Mouse (Mus musculus) skeletal muscle tissue, adult 2 months (tissue): ENCODE results near the gene Pald1.

ENCODE experiments used
- DNase-seq: peaks from one replicate; pipeline ENCODE4 v3.0.0-alpha.2; 2012; ENCODE audit warnings: low read depth, low spot score

Gene Pald1

DNA sequence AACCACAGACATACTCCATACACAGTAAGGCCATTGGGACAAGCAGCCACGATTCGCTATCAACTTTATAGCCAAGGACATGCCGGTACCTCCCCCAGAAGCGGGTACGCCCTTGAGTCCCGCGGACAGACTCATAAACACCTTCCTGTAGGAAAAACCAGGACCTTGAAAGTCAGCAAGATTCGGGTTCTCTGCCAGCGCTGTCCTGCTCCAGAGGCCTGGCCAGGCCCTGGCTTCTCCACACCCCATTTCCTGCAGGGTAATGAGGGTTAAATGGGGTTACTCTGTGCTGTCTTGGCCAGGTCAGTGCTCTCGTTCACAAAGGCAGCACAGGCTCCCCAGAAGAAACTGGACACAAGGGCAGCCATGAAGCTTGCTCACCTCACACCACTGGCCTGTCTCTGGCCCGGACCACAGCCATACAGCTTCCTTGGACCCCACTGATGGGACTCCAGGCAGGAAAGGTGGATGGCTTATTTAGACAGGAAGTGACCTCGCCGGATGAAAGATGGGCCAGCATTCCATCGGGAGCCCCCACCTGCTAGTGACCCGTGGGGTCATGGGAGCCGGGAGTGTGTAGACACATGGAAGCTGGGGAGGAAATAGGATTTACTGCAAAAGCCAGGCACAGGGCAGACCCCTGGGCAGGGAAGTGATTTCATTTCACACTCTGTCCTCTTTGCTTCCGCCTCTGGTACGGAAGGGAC is 12.9 kb downstream of the Pald1 start:
- no peak for DNase-seq

DNA sequence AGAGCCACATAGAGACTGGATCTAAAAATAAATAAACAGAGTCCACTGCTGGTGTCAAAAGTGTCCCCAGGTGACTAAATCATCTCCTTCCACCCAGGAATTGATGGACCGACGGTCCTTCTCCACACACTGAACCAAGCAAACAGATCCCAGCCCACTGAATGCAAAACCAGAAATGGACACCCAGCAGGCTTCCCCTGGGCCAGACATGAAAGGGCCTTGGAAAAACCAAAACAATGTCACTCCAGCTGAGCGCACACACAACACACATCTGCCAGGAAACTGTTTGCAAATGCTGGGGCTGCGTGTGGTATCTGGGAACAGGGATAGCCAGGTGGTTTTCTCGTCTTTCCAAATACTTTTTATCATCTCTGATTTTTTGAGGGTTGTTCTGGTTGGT is 13.6 kb downstream of the Pald1 start:
- no peak for DNase-seq

DNA sequence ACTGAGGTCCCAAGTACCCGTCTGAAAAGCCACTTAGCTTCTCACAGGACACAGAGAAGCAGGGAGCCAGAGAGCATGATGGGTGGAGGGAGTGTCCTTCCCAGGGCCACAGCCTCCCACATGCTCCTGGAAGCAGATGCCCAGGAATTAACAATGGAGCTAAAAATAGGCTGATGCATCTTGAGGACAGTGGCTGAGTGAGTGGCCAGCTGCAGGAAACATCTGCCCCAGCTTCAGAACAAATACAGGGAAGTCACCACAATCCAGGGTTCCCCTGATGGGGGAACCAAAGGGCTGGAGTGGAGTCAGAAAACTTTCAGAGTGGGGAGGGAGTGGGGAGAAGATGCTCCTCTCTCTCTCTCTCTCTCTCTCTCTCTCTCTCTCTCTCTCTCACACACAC is 17.4 kb downstream of the Pald1 start:
- DNase-seq, result peak; percentile 64

DNA sequence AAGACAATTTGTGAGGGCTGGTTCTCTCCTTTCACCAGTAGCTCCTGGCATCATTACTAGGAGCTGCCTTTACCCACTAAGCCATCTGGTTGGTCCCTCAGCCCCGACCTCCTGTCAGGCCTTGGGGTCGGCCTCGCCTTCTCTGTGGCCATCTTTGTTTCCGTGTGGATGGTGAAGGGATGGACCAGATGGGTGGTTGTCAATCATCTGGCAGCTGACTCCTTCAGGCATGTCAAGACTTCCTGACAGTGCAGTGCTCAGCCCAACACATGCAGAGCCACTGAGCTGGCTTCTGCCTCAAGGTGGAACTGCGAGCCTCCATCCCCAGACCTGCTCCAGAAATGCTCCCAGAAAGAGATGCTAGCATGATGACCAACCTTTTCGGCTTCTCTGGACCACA is 18.9 kb downstream of the Pald1 start:
- DNase-seq, result no peak

DNA sequence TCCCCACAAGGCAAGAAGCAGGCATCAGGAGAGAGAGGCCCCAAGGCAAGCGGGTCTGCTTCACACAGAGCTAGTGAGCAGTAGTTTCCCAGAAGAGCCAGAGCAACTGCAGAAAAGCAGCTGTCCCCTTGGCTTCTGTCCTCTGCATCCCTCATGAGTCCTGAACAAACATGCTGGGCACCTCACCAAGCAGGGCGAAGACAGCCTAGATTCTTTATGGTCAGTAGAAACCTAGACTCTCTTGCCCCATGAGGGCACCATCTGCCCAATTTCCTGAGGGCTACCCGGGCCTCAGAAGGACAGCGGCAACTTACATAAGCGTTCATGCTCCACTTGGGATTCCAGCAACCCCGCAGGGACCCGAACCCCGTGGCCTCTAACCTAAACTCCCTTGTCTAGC is 20.3 kb downstream of the Pald1 start:
- DNase-seq, result peak; percentile 79

DNA sequence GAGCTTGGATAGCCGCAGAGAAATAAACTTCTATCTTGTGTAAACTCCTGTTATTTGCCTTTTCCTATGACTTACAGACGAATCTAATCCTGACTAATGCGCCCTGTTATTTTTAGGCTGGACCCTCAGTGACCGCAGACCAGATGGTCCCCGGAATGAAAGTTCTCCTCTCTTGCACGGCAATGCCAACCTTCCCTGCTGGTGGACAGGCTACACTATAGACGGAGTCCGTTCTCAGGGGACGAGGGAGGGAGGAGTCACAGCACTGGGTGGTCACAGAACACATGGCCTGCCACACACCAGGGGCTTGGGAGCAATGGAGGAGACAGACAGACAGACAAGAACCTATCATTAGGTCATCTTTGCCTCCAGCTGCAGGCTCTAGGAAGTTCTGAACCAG is 20.8 kb downstream of the Pald1 start:
- DNase-seq, result no peak

DNA sequence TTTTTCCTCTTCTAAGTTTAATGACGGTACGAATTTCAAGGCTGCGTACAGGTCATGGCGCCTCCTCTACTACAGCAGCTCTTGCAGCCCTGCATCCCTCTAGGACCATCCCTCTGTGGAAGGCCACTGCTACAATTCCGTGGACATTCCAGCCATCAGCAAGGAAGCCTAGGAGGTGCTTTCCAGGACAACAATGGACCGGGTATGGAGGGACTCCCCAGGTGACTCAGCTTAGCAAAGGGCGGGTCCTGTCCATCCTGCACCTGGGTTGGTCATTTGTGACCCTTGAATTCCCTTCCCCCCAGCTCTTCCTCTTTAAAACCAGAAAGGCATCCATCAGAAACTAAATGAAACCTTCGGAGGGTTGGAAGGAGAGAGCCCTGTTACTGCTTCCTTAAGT is 22.7 kb downstream of the Pald1 start:
- no peak for DNase-seq

DNA sequence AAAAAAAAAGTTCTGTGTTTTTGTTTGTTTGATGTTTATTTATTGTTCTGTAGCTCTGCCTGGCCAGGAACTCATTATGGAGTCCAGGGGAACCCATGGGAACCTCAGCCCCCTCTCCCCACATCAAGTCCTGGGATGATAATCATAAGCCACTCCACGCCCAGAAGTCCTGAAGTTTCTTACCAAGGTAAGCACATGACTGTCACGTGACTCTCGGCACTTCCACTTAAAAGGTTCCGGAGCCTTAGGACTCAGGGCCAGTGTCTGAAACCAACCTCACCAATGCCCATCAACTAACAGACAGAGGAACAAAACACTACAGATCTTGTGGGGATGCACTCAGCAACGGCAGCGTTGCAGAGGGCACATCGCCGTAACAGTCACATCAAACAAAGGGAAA is 23.9 kb downstream of the Pald1 start:
- no peak for DNase-seq

DNA sequence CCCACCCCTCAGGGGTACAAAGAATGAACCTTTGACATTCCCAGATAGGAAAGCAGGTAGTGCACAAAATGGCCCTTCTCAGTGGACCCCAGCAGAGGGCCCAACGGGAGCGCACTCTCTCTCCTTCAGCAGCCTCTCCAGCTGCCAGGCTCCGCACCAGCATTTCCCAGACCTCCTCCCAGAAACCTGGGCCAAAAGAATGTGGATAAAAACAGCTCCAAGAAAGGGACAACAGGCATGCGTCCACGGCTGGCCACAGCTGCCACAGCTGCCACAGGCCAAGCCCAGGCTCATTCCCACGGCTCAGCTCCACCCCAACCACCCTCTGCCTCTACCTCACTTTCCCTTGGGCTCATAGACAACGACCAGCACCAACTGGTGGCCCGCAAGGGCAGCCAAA is 25.7 kb downstream of the Pald1 start:
- DNase-seq, result no peak

DNA sequence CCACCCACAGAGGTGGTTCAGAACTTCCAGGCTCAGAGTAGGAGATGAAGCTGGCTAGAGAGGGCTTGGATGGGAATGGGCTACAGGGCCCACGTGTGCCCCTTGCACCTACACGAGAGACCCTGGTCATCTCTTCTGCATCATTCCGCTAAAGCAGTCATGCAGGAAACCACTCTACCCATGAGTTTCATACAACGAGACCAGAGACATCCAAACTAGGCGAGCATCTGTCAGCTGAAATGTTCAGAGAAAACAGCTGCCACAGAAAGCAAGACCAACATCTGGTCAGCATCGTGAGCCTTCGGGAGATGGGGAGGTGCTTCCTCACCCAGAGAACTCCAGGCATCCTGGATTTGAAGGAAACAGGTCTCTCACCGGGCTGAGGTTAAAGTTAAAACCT is 26.8 kb downstream of the Pald1 start:
- no peak for DNase-seq

DNA sequence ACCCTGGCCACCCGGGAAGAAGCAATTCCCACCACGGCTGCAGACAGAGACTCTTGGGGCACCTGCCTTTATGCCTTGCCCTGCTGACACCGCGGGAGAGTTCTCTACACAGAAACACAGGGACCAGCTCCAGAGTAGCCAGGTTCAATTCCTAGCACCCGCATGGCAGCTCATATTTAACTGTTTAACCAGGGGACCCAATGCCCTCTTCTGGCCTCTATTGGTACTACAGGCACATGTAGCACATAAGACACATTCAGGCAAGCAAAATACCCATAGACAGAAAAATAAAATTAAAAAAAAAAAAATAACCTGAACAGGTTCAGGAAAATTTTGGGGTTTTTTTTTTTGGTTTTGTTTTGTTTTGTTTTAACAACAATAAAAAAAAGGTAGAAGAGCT is 27.2 kb downstream of the Pald1 start:
- no peak for DNase-seq

DNA sequence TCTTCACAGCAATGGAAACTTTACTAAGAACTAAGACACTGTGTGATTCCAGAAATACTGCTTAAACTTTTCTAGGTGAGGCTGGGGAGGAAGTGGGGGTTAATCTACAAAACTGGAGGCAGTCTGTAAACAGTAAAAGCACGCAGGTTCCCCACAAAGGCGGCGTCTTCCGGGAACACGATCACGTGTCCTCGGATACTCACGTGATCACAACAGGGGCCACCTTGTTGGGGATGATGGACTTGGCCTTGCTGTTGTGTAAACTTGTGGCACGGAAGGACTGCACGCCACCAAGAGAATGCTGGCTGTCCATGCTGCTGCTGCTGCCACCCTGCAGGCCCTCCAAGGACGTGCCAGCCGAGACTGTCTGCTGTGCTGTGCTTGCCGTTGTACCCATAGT is 27.7 kb downstream of the Pald1 start:
- no peak for DNase-seq

DNA sequence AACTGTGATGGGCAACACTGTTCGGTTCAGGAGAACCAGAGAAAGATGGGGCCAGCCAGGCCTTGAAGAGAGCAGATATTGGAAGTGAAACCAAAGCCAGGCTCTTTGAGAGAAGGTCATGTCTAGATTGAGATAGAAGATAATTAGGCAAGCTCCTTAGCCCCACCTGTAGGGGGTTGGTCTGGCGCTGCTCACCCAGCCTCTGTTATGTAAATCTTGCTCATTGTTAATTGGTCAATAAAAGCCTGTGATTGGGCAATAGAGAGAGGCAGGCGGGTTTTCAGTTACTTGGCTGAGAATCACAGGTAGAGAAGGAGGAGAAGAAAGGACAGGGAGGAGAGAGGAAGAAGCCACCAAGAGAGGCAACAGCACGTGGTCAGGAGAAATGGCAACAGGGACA is 32.1 kb downstream of the Pald1 start:
- DNase-seq, result no peak

DNA sequence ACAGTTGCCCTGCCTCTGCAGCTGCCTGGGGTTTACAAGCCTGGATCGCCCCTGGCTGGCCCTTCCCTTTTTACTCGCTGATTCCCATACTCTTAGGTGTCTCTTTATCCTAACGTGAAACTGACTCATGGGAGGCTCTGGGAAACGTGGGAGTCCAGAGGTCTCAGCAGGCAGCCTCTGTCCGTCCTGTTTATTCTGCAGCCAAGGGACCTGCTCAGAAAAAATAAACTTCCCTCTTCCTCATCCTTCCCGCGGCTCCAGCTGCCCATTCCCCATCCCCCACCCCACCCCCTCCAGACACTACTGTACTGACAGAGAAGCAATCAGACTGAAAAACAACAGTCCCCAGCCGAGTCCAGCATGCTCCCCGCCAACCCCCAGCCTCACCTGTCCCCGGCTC is 37.0 kb downstream of the Pald1 start:
- no peak for DNase-seq

DNA sequence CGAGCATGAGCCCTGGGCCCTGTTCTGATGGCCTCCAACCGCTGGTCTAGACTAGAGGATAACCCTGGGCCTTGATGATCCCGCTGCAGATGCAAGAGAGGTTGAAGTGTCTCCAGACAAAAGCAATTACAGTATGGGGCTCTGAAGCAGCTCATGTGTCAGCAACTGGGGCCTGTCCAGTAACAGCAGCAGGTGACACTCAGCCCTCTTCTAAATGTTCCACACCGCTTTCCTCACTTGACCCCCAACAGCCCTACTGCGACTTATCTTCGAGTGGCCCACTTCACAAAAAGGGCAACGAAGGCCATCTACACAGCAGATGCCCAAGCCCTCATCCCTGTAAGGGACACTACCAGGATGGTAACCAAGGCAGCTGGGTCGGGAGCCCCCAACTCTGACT is 38.2 kb downstream of the Pald1 start:
- no peak for DNase-seq

DNA sequence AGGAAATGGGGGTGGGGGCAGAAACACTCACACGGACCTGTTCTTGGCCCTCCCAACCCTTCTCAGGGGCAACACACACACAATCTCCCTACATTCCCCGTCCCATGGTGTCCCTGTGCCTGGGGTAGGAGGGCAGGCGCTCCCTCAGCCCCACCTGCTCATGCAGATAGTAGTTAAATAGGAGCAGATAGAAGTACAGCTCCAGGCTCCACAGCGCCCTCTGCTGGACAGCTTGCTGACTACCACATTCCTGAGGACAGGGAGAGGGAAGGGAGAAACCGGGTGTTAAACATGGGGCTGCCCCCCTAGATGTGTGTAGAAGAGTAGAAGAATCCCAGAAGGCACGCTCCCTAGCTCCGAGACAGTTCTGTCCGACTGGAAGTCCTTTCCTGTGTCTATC is 39.4 kb downstream of the Pald1 start:
- DNase-seq, result peak; percentile 54

DNA sequence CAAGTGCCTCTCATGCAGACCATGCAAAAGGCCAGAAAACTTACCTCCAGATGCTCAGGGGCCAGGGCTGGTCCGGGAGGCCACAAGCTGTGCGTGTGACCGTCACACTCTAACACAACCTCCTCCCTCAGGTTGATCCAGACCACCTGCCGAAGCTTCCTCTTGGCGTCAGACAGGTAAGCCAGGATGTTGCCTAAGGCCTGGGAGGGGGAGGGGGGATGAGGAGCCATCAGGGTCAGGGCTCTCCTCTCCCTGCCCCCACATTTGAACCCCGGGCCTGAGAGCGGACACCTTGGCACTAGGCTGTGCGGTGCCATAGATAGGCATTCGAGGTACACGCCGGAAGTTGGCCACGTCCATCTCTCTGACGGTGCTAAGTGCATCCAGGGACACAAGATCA is 40.6 kb downstream of the Pald1 start:
- DNase-seq, result no peak

DNA sequence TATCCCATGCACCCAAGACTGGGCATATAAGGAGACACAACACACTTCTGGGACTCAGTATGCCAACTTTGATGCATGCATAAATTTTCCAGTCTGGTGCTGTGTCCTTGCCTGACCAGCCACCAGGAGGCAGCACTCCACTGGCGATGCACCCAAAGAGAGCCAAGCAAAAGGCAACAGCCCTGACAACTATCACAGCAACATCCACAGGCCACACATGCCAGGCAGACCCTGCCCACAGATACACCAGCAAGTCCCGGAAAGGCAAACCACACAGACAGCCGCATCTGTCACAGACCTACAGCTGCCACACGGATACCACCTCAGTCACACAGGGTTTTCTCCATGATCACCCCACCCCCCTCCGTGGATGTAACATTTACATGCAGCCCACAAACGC is 41.8 kb downstream of the Pald1 start:
- peak; percentile 45 for DNase-seq

DNA sequence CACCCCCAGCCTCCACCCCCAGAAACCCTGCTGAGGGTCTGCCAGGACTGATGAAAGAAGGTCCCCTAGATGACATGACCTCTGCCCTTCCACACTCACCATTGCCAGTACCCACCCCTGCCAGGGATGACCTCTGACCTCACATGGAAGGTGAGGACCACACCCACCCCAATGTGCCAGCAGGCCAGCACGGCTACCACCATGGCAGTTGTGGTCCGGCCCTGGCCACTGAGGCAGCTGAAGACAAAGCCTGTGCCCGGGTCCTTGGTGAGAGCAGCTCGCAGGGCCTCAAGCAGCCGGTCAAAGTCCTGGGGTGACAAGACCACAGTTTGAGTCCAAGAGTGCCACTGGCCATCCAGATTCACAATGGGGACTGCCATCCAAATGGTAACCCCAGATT is 42.3 kb downstream of the Pald1 start:
- DNase-seq, result no peak

DNA sequence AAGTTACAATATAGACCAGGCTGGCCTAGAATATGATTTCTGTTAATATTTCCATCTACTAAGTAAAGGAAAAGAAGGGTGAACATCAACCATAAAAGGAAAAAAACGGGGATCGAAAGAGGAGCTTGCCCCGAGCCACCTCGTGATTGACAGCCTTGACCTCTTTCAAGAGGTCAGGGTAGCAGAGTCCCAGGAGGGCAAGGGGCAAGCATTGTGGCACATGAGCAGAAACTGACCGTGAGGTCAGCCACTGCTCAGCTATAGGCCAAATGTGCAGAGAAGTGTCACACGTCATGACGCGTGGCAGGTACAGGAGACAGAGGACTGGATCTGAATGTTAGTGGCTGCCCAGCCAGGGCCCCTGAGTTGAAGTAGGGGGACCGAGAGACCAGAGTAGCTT is 43.1 kb downstream of the Pald1 start:
- DNase-seq, result no peak

DNA sequence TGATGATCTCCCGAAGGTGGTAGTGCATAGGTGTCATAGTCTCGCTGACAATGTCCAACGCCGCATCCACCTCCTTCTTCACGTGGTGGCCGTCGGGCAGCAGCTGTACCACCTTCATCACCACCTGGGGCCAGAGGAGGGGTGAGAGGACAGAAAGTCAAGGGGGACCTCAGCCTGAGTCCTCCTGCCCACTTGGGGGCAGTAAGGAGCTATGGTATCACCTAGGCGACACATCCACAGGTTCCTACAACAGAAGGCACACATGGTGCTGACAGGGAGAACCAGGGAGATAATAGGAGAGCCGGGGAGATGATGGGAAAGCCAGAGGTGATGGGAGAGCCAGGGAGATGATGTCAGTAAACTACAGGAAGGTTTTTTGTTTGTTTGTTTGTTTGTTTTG is 44.1 kb downstream of the Pald1 start:
- DNase-seq, result no peak

DNA sequence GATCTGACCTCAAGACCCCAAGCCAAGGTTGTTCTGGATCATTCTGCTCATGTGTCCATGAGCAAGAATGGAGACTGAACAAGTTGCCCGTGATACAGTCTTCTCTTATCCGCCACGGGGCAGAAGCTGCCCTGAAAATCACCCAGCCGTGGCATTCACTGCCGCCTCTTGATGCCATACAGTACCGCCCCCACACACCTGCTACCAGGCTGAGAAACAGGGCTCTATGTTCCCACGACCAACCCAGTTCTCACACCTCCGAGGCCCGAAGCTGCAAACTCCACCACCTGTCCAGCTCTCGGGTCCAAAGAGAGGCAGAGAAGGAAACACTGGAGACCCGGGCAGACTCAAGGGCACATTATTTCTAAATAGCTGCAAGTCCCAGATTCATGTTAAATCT is 45.7 kb downstream of the Pald1 start:
- no peak for DNase-seq

DNA sequence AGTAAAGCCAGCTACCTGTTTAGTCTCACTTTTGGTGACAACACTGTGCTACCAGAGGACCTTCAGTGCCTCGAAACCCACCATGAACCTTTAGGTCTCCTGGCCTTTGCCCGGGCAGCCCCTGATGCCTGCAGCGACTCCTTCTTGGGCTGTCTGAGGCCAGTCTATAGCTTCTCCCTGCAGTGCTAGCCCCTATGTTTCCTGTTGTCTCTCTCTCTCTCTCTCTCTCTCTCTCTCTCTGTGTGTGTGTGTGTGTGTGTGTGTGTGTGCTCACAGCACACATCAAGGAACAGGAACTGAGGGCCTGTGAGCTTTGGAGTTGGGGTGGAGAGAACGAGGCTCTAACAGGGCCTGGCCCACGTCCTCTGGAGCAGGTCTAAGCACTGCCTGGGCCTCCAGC is 46.7 kb downstream of the Pald1 start:
- DNase-seq, result no peak

DNA sequence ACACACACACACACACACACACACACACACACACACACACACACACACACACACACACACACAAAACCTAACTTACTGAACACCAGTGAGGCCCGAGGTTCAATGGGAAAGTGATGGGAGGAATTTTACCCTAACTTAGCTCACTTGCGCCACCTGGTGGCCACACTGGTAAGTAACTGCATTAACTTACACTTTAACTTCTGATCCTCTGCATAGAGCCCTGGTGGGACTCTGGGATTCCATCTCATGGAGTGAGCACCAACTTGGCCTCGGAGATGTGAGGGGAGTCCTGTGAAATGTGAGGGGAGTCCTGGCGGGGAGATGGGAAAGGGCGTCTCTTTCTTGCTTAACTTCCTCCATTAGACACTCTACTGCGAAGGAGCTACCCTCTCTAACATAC is 47.2 kb downstream of the Pald1 start:
- DNase-seq, result peak; percentile 72
